Mouse (Mus musculus) layer of hippocampus, adult 11-12 months (tissue): ENCODE measurements around the gene Rps6kb2.
A peak's percentile ranks its signal among the peaks of the same experiment; 100 is the strongest.
"Not testable (repeated sequence)": the region's sequence is repeated elsewhere in the genome, so short reads cannot be mapped to it uniquely, and the experiment has no call there.

ENCODE experiments used
- DNase-seq: peaks from one replicate; pipeline ENCODE4 v3.0.0; 2022; ENCODE audit warnings: low spot score

Rps6kb2 gene

GRCm38 (mm10) chr19:4139446-4139845 is 23.7 kb downstream of the Rps6kb2 start, which contains the start of gene Gpr152:
Gene Gpr152 (plus strand): TSS chr19:4139787.
- no peak for DNase-seq

DNA sequence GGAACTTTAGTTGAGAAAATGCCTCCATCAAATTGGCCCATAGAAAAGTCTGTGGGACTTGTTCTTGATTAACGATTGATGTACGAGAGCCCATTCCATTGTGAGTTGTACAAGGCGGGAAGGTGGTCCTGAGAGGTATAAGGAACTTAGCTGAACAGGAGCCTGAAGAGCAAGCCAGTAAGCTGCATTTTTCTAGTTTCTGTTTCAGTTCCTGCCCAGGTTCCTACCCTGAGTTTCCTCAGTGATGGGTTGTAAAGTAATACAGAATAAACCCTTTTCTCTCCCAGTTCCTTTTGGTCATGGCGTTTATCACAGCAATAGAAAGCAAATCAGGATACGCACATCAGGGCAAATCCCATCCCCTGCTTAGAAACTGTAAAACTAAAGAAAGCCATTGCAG is 25.2 kb downstream of the Rps6kb2 start:
- DNase-seq = no peak

DNA sequence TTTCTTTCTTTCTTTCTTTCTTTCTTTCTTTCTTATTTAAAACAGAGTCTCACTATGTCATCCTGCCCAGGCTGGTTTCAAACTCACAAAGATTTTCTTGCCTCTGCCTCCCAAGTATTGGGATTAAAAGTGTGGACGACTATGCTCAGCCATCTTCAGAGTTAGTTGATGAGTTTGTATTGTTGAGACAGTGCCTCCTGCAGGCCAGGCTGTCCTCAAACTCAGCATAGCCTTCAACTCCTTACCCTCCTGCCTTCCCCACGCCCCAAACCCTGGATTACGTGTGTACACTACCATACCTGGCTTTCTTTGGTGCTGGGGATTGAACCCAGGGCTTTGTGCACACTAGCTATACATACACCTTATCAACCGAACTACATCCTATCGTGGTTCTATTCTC is 26.7 kb downstream of the Rps6kb2 start:
- DNase-seq = no peak

- DNase-seq = not testable (repeated sequence)
Observed at GRCm38 (mm10) chr19:4135963-4136345, 27.2 kb downstream of the Rps6kb2 start.

DNA sequence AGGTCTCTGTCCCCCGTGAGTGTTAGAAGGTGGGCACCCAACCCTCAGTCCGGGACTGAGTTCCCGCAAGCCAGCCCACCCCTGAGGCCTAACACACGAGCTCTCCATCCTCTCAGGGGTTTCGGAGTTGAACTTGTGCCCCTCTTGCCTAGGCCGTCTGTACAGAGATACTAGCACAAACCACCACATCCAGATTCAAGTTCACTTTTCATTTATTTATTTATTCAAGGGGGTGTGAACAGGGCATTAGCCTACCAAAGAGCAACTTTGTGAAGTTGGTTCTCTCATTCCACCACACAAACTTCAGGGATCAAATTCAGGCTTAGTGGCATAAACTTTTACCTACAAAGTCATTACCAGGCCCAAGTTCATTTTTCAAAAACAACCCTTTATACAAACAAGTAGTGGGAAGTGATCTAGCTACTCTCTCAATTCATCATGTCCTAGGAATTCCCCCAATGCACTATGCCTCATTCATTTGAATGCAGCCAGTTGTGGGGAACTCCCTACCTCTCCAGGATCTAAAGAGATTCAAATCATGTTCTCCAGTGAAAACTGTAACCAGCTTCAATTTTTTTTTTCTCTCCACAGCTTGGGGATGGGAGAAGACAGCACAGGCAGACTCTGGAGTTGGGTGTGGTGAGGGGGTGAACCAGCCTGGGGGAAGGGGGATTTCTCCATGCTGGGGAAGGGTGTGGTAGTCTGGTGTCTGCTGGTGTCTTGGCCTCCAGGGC is 27.8 kb downstream of the Rps6kb2 start:
- not testable (repeated sequence) for DNase-seq

DNA sequence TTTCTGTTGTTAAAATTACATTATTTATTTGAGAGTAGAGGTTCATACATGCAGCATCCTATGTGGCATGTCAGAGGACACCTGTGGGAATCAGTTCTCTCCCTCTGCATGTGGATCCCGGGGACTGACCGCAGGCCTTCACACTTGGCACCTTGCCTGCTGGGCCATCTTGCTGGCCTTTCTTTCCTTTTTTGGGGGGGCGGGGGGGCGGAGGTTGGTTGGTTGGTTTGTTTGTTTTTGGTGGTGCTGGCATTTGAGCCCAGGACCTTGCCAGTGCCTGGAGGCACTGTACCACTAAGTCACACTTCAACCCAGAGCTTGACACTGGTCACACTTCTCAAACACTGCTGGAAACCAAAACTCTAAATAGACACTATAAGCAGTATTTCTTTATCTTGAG is 28.8 kb downstream of the Rps6kb2 start:
- no peak for DNase-seq

- DNase-seq = no peak
Observed at GRCm38 (mm10) chr19:4131768-4132167, 31.4 kb downstream of the Rps6kb2 start.

DNA sequence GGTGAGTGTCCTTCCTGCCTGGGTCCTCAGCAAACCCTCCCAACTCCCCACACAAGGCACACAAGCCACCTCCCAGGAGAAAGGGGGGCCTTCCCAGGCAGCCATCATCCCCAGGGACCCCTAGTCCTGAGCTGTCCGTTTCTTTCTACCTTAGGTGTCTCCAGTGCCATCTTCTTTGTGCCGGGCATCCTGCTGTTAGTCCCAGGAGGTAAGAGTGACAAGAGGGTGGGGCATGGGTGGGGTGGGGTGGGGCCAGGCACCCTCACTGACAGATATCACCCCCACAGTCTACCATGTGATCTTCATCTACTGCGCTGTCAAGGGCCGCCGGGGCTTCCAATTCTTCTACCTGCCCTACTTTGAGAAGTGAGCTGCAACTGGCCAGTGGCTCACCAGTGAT is 32.1 kb downstream of the Rps6kb2 start:
- no peak for DNase-seq

DNA sequence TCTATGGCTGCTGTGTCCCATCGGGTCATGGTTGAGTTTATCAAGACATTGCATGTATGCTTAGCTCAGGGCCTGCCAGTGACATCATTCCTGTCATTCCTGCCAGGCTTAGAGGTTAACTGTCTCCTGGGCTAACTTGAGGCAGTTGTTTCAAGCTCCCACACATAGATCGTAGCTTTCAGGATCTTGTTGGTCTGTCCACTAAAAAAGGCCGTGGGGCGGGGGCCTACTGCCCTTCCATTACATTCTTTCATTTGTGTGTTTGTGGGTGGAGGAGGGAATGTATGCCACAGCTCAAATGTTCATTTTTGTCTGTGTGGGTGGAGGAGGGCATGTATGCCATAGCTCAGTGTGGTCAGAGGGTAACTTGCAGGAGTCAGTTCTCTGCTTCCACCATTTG is 33.0 kb downstream of the Rps6kb2 start:
- DNase-seq = no peak

DNA sequence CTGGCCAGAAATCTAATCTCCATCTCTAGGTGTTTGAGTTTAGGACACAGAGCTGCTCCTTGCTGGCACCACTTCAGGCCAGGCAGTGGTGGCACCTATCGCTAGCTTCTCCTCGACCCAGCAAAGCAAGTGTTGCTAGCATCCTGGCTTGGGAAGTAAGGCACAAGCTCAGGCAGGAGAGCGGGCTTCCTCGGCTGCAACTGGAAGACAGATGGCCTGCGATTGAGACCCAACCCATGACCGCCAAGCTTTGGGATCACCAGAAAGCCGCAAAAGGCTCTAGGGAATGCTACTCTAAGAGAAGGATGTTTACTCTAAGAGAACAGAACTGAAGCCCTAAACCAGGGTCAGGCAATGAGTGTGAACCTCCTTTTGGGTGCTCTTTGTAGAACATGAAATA is 33.7 kb downstream of the Rps6kb2 start:
- DNase-seq = no peak

DNA sequence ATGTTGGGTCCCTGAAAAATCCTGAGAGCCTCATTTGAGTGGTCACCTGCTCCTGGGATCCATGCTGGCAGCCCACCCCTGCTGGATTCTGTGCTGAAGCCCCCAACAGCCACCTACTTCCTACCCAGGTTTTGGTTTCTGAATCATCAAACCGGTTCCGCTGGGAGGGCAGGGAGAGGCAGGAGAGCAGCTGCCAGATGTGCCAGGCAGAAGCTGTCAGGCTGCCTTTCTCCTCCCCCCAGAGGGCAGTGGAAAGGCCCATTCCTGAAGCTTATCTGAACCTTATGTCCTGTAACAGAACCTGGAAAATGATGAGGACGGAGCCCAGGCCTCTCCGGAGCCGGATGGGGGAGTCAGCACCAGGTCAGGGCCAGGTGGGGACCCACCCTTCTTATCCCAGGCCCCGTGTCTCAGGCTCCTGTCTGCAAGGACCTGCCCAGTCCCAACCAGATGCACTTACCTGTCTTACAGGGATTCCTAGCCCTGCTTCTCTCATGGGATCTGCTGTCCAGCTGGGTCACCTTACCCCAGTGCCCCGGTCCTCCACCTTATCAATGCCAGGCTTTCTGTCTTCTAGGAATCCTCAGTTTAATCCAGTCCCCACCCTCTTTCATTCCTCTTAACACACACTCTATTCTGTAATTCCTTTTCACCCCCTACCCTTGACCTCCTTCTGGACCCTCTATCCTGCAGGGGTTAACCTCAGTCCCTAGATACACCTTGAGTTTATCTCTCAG is 36.2 kb downstream of the Rps6kb2 start:
- DNase-seq = no peak

- peak; percentile 98 for DNase-seq
Observed at GRCm38 (mm10) chr19:4125741-4126696, 37.1 kb downstream of the Rps6kb2 start, which contains the start of gene Aip. Gene Aip (minus strand): TSS chr19:4125858.

DNA sequence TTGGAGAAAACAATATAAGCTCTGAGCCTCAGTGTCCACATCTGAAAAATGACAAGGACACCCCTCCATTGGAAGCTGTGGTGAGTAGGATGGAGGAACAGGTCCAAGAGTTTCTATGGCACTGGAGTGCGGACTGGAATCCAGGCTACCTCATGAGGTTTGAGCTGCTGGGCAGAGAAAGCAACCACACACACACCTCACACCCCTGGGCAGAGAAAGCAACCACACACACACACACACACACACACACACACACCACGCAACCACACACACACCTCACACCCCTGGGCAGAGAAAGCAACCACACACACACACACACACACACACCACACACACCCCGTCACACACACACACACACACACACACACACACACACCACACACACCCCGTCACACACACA is 37.9 kb downstream of the Rps6kb2 start:
- DNase-seq = not testable (repeated sequence)

DNA sequence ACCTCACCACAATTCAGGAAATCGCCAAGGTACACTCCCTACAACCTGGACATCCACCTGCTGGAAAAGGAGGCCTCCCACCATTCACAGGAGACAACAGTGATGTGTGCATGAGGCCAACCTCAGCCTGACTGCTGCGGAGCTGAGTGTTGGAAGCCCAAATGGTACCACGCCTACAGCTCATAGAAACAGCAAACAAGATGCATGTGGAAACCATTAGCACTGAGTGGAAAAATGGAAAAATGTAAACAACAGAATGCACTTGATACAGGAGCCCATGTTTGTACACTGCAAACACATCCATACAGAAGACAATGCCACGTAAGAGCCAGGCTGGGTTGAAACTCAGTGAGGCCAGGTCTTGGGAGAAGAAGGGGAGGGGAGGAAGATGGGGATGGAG is 38.7 kb downstream of the Rps6kb2 start:
- no peak for DNase-seq

DNA sequence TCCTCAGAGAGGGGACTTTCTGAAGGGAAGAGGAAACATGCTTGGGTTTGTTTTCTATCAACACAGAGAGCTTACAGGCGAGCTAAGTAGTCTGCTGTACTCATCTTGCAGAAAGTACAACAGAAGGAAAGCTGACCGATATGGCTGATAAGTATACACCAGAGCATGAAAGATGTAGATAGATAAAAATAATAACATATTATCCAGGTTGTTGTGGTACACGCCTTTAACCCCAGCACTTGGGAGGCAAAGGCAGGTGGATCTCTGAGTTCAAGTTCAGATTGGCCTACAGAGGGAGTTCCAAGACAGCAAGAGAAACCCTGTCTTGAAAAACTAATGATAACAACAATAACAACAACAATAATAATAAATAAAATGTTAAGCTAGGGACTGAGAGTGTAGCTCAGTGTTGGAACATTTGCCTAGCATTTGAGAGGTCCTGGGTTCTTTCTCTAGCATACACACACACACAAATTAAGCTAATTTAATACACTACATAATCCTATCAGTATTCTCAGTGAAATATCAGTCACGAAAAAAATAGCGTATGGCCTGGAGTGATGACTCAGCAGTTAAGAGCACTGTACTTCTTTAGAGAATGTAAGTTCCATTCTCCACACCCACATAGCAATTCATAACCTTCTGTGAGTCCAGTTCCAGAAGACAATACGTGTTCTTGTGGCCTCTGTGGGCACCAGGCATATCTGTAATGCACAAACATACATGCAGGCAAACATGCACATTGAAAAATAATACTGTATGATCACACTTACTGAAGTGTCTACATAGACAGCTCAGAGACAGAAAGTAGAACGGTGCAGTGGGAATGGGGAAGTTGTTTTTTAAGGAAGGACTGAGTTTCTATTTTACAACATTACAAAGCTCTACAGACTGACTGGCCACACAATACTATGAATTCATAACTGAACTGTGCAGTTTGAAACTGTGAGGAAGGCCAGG is 40.5 kb downstream of the Rps6kb2 start:
- no peak for DNase-seq

DNA sequence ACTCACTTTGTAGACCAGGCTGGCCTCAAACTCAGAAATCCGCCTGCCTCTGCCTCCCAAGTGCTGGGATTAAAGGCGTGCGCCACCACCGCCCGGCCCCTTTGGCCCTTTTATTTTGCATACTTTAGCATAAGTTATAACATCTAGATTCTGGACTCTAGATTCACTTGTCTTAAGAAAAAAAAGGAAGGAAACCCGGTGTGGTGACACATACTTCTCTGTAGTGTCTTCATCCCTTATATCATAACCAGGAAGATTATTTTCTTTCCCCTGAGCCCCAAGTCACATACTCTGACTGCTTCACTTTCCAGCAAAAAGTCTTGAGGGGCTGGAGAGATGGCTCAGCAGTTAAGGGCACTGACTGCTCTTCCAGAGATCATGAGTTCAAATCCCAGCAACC is 41.3 kb downstream of the Rps6kb2 start:
- DNase-seq = not testable (repeated sequence)

GRCm38 (mm10) chr19:4121097-4121805 is 41.9 kb downstream of the Rps6kb2 start:
- peak; percentile 98 for DNase-seq

- no peak for DNase-seq
Observed at GRCm38 (mm10) chr19:4120496-4120895, 42.7 kb downstream of the Rps6kb2 start.

DNA sequence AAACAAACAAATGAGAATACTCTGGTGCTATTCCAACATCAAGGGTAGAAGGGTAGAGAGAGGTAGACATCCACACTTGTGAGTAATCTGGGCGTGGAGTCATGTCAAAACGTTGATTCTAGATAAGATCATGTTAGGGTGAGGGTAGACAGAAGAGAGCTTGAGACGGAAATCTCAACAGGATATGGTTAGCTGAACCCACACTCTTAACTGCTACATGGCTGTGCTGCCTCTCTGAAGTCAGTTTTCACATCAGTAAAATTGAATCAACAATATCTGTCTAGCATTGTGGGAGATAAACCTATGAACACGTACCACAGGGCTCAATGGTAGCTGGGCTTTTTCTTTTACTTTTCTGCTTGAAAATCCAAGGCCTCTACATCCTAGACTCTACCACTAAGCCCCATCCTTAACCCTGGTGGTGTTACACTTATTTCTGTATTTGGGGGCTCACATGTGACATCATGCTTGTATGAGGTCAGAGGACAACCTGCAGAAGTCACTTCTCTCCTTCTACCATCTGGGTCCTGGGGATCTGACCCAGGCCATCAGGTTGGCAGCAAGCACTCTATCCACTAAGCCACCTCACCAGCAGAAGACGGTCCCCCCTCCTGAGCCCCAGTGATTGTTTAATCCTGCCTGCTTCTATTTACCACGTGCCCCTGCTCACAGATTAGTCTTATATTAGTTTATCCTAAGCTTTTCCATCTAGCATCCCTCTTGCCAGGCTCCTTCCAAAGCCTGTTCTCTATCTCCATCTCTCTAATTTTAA is 43.3 kb downstream of the Rps6kb2 start:
- DNase-seq = no peak

DNA sequence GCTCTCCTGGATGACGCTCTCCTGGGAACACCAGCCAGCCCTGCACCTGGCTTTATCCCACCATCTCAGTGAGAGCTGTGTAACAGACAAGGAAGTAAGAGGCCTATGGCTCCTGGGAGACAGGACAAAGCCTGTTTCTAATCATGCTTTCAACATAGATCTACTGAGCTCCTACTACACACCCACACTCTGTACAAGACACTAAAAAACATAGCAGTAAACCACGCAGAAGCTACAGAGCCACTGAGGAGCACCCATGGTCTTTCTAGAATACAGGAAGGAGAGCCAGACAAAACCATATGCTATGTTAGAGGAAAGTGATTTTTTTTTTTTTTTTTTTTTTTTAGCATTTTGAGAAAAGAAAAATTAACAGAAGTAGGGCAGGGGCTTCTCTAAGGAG is 44.8 kb downstream of the Rps6kb2 start:
- DNase-seq = no peak
